ENCODE assay signal across 9 mouse cellular contexts in genomic region chr8:120569939-120570715, GRCm38 (mm10). TPM values are rescaled to one million over a fixed set of nuclear protein-coding genes. Genes with fewer than 3 reads are reported as not detected.
A peak's percentile ranks its signal among the peaks of the same experiment; 100 is the strongest.
DNase-seq lines count a peak whose midpoint lies in the region; ATAC-seq and TF ChIP-seq lines count a peak whose summit lies in the region.
"Had no signal": no experiment of that assay in that cellular context is flagged by ENCODE, and none has a peak within 500 bp of the region (broad histone marks: within the 10 kb centered on the region; RNA-seq: fewer than 3 reads in every experiment).

No protein-coding gene starts in this region.

- intact Hi-C loops in heart, postnatal 36 days (cut with DNase I) = no loop called here
- intact Hi-C loops in left cerebral cortex, postnatal 14 days (cut with DNase I) = no loop called here

- TF ChIP-seq POLR2A in bone marrow macrophage, adult 2 months (IDR thresholded peaks at IDR 0.05; ENCODE audit: borderline replicate concordance, low read depth, low read length) = no peak
- no peak for TF ChIP-seq POLR2A in spleen, adult 2 months (IDR thresholded peaks at IDR 0.05; ENCODE audit: low read depth, low read length)

- ATAC-seq in kidney, embryonic 15.5 days (replicated peaks; ENCODE audit: low FRiP score) = no peak
- no peak for ATAC-seq in forebrain, embryonic 11.5 days (replicated peaks; ENCODE audit: low FRiP score)
- ATAC-seq in midbrain, embryonic 14.5 days (ENCODE audit: low FRiP score, low TSS enrichment) = no peak

- peak; percentile 50 for DNase-seq in kidney, adult 11 months
- peak; percentile 92 for DNase-seq in forebrain, embryonic 11.5 days (ENCODE audit: low spot score)
- peak; percentile 82 to 87 for DNase-seq in heart, postnatal 36 days
- peak; percentile 82 to 86 for DNase-seq in left cerebral cortex, postnatal 14 days (ENCODE audit: low spot score in 2 of 2)
- DNase-seq in midbrain, embryonic 14.5 days = peak; percentile 87
- peak in 1 of 2 experiments; percentile 65 for DNase-seq in spleen, adult 2 months (ENCODE audit: low read depth in 1 of 2, low spot score in 2 of 2)

- peak; percentile 78 for TF ChIP-seq CTCF in bone marrow macrophage, adult 2 months (IDR thresholded peaks at IDR 0.05; ENCODE audit: low read depth, low read length)
- TF ChIP-seq CTCF in spleen, adult 2 months (IDR thresholded peaks at IDR 0.05; ENCODE audit: extremely low read depth, insufficient read depth, insufficient read length, insufficient replicate concordance) = peak; percentile 94

- H3K4me2 ChIP-seq in kidney, embryonic 15.5 days = no peak overlapping the region
- H3K4me2 ChIP-seq in forebrain, embryonic 11.5 days (ENCODE audit: low read depth, low read length, severe bottlenecking) = no peak overlapping the region
- no peak overlapping the region for H3K4me2 ChIP-seq in midbrain, embryonic 14.5 days (ENCODE audit: low read length)
- H3K4me2 ChIP-seq: liver, embryonic 15.5 days had no signal

- H3K9ac ChIP-seq in kidney, embryonic 15.5 days = no peak overlapping the region
- H3K9ac ChIP-seq in forebrain, embryonic 11.5 days (ENCODE audit: low read length) = no peak overlapping the region
- no peak overlapping the region for H3K9ac ChIP-seq in midbrain, embryonic 14.5 days (replicated peaks; ENCODE audit: low read length)
- H3K9ac ChIP-seq: liver, embryonic 15.5 days had no signal

- no peak overlapping the region; the same call in 1 of the 2 replicates for H3K27ac ChIP-seq in kidney, embryonic 15.5 days
- no peak overlapping the region for H3K27ac ChIP-seq in bone marrow macrophage, adult 2 months (ENCODE audit: insufficient read depth, low read depth, low read length)
- no peak overlapping the region for H3K27ac ChIP-seq in forebrain, embryonic 11.5 days (ENCODE audit: low read depth, low read length)
- H3K27ac ChIP-seq in midbrain, embryonic 14.5 days (replicated peaks; ENCODE audit: low read depth, low read length) = 0 out of 2 replicates have a peak overlapping the region, but pooled peaks have one; percentile 3
- H3K27ac ChIP-seq in spleen, adult 2 months (ENCODE audit: insufficient read depth, low read length) = no peak overlapping the region
- H3K27ac ChIP-seq: liver, embryonic 15.5 days had no signal

- H3K9me3 ChIP-seq in kidney, embryonic 15.5 days (replicated peaks) = no peaks in the 10 kb centered on the region
- H3K9me3 ChIP-seq in forebrain, embryonic 11.5 days (ENCODE audit: control insufficient read depth, low read length) = no peaks in the 10 kb centered on the region
- H3K9me3 ChIP-seq in midbrain, embryonic 14.5 days (ENCODE audit: control insufficient read depth, low read length) = no peaks in the 10 kb centered on the region
- H3K9me3 ChIP-seq: liver, embryonic 15.5 days had no signal

- H3K4me1 ChIP-seq in kidney, embryonic 15.5 days = peaks cover 40% of the 10 kb centered on the region
- H3K4me1 ChIP-seq in bone marrow macrophage, adult 2 months (ENCODE audit: control insufficient read depth, insufficient read depth, low read length) = peaks cover 30% of the 10 kb centered on the region
- H3K4me1 ChIP-seq in forebrain, embryonic 11.5 days (replicated peaks; ENCODE audit: control insufficient read depth, insufficient read depth, low read length) = peaks cover 9% of the 10 kb centered on the region
- H3K4me1 ChIP-seq in midbrain, embryonic 14.5 days (ENCODE audit: control insufficient read depth, insufficient read depth, low read length) = peaks cover 13% of the 10 kb centered on the region
- H3K4me1 ChIP-seq in spleen, adult 2 months (ENCODE audit: control insufficient read depth, insufficient read depth, insufficient read length) = peaks cover 15% of the 10 kb centered on the region

- H3K4me3 ChIP-seq in kidney, embryonic 15.5 days (replicated peaks) = no peak overlapping the region
- no peak overlapping the region for H3K4me3 ChIP-seq in bone marrow macrophage, adult 2 months (ENCODE audit: insufficient read depth, low read length)
- no peak overlapping the region for H3K4me3 ChIP-seq in forebrain, embryonic 11.5 days (ENCODE audit: low read depth, low read length)
- no peak overlapping the region for H3K4me3 ChIP-seq in midbrain, embryonic 14.5 days (replicated peaks; ENCODE audit: low read depth, low read length)
- no peak overlapping the region for H3K4me3 ChIP-seq in spleen, adult 2 months (ENCODE audit: extremely low read depth, insufficient read depth, insufficient read length)
- H3K4me3 ChIP-seq: liver, embryonic 15.5 days had no signal

- no peaks in the 10 kb centered on the region for H3K27me3 ChIP-seq in kidney, embryonic 15.5 days
- no peaks in the 10 kb centered on the region for H3K27me3 ChIP-seq in forebrain, embryonic 11.5 days (ENCODE audit: control insufficient read depth, insufficient read depth, low read length)
- no peaks in the 10 kb centered on the region for H3K27me3 ChIP-seq in midbrain, embryonic 14.5 days (ENCODE audit: control insufficient read depth, insufficient read depth, low read length)
- H3K27me3 ChIP-seq in spleen, adult 2 months (ENCODE audit: control insufficient read depth, insufficient read depth, low read length) = no peaks in the 10 kb centered on the region
- H3K27me3 ChIP-seq: liver, embryonic 15.5 days had no signal

- 54% methylated on average over 13 of the region's 13 CpGs for WGBS in kidney, embryonic 15.5 days
- 64% methylated on average over 13 of the region's 13 CpGs for WGBS in forebrain, embryonic 11.5 days
- WGBS in midbrain, embryonic 14.5 days = 58% methylated on average over 13 of the region's 13 CpGs
- 65% methylated on average over 13 of the region's 13 CpGs for WGBS in spleen, adult 2 months

- H3K36me3 ChIP-seq in kidney, embryonic 15.5 days = peaks cover 91% of the 10 kb centered on the region
- H3K36me3 ChIP-seq in forebrain, embryonic 11.5 days (ENCODE audit: control insufficient read depth, insufficient read depth, low read length) = peaks cover 28% of the 10 kb centered on the region
- peaks cover 86% of the 10 kb centered on the region for H3K36me3 ChIP-seq in midbrain, embryonic 14.5 days (ENCODE audit: control insufficient read depth, insufficient read depth, low read length)
- H3K36me3 ChIP-seq in spleen, adult 2 months (ENCODE audit: control insufficient read depth, insufficient read depth, low read length) = peaks cover 80% of the 10 kb centered on the region

RNA-seq across cellular contexts. Expression of gene Gins2, which starts 19.0 kb away (rescaled TPM):
- 107 and 110 TPM in 2 replicates for polyA plus RNA-seq in kidney, embryonic 15.5 days (2015; fragmentation: Nextera tagmentation; extraction: Ambion mirVana)
- polyA plus RNA-seq in bone marrow macrophage, adult 2 months (2012; ENCODE audit: insufficient read depth, insufficient read length, missing spikeins) = 16.7 and 23.1 TPM in 2 replicates
- 105 and 115 TPM in 2 replicates for polyA plus RNA-seq in forebrain, embryonic 11.5 days (2014; fragmentation: Nextera tagmentation; extraction: Ambion mirVana)
- 1 to 10 TPM in 1 of 2 experiments, under 1 TPM in 1; 0.86 to 1.7 TPM for total RNA-seq in heart, postnatal 36 days (2021)
- total RNA-seq in left cerebral cortex, postnatal 14 days (2021) = 1 to 10 TPM; 1.2 to 1.4 TPM
- polyA plus RNA-seq in midbrain, embryonic 14.5 days (2014; fragmentation: Nextera tagmentation; extraction: Ambion mirVana) = 15.5 and 23.7 TPM in 2 replicates
- 8.1 and 14.7 TPM in 2 replicates for polyA plus RNA-seq in spleen, adult 2 months (2012; rRNA removed)
